ENCODE assay signal across 8 mouse cellular contexts in genomic region chr5:114126499-114127244, GRCm38 (mm10). TPM values are rescaled to one million over a fixed set of nuclear protein-coding genes. Genes with fewer than 3 reads are reported as not detected.
A peak's percentile ranks its signal among the peaks of the same experiment; 100 is the strongest.
DNase-seq lines count a peak whose midpoint lies in the region; ATAC-seq and TF ChIP-seq lines count a peak whose summit lies in the region.

No protein-coding gene starts in this region.

- DNase-seq in cerebellum, adult 11-12 months, result peak; percentile 11
- DNase-seq in cerebellum, adult 9-10 months, result no peak
- DNase-seq in spleen, adult 2 months (ENCODE audit: low read depth in 1 of 2, low spot score in 2 of 2), result no peak
- no peak for DNase-seq in spleen, postnatal 10 days (ENCODE audit: low spot score in 2 of 2)
- no peak for DNase-seq in right cerebral cortex, adult 18-20 months
- DNase-seq in spleen, postnatal 36 days (ENCODE audit: low spot score in 2 of 2), result no peak
- no peak for DNase-seq in left cerebral cortex, postnatal 4 days

- peak overlapping the region; percentile 73; the same call in 1 of the 2 replicates for H3K9ac ChIP-seq in liver, embryonic 12.5 days

- no peak for TF ChIP-seq CTCF in spleen, adult 2 months (IDR thresholded peaks at IDR 0.05; ENCODE audit: extremely low read depth, insufficient read depth, insufficient read length, insufficient replicate concordance)

- peaks cover 14% of the 10 kb centered on the region for H3K36me3 ChIP-seq in spleen, adult 2 months (ENCODE audit: control insufficient read depth, insufficient read depth, low read length)
- H3K36me3 ChIP-seq in liver, embryonic 12.5 days, result peaks cover 40% of the 10 kb centered on the region

- ATAC-seq in liver, embryonic 12.5 days, result no peak

- peak overlapping the region; percentile 75; the same call in 1 of the 2 replicates for H3K4me3 ChIP-seq in spleen, adult 2 months (ENCODE audit: extremely low read depth, insufficient read depth, insufficient read length)
- H3K4me3 ChIP-seq in liver, embryonic 12.5 days, result peak overlapping the region; percentile 73

- H3K4me2 ChIP-seq in liver, embryonic 12.5 days, result peak overlapping the region; percentile 99

- WGBS in spleen, adult 2 months, result 79% methylated on average over 7 of the region's 7 CpGs
- WGBS in liver, embryonic 12.5 days (ENCODE audit: insufficient replicate concordance), result 67% methylated on average over 7 of the region's 7 CpGs

- H3K27me3 ChIP-seq in spleen, adult 2 months (ENCODE audit: control insufficient read depth, insufficient read depth, low read length), result no peaks in the 10 kb centered on the region
- H3K27me3 ChIP-seq in liver, embryonic 12.5 days (replicated peaks), result no peaks in the 10 kb centered on the region

- TF ChIP-seq POLR2A in spleen, adult 2 months (IDR thresholded peaks at IDR 0.05; ENCODE audit: low read depth, low read length), result no peak

- intact Hi-C loops in left cerebral cortex, postnatal 4 days (cut with DNase I), result no loop called here

- peaks cover 5% of the 10 kb centered on the region for H3K4me1 ChIP-seq in spleen, adult 2 months (ENCODE audit: control insufficient read depth, insufficient read depth, insufficient read length)
- H3K4me1 ChIP-seq in liver, embryonic 12.5 days, result peaks cover 60% of the 10 kb centered on the region

- no peak overlapping the region for H3K27ac ChIP-seq in spleen, adult 2 months (ENCODE audit: insufficient read depth, low read length)
- peak overlapping the region; percentile 82; the same call in 1 of the 2 replicates for H3K27ac ChIP-seq in liver, embryonic 12.5 days

- H3K9me3 ChIP-seq in liver, embryonic 12.5 days (replicated peaks), result no peaks in the 10 kb centered on the region

RNA-seq across cellular contexts. Expression of gene Alkbh2, which starts 1.3 kb away (rescaled TPM):
- polyA plus RNA-seq in spleen, adult 2 months (2012; rRNA removed), result 9.0 and 9.8 TPM in 2 replicates
- polyA plus RNA-seq in liver, embryonic 12.5 days (2016; fragmentation: Nextera tagmentation; extraction: Ambion mirVana), result 8.2 and 8.8 TPM in 2 replicates
- total RNA-seq in left cerebral cortex, postnatal 4 days (2021), result 1 to 10 TPM; 6.2 to 6.9 TPM

RNA-seq across cellular contexts. Expression of gene Ung, which starts 3.5 kb away (rescaled TPM):
- polyA plus RNA-seq in spleen, adult 2 months (2012; rRNA removed), result 5.7 and 8.8 TPM in 2 replicates
- polyA plus RNA-seq in liver, embryonic 12.5 days (2016; fragmentation: Nextera tagmentation; extraction: Ambion mirVana), result 40.1 and 40.7 TPM in 2 replicates
- total RNA-seq in left cerebral cortex, postnatal 4 days (2021), result 1 to 10 TPM; 5.6 to 6.0 TPM

RNA-seq across cellular contexts. Expression of gene Acacb, which starts 19.7 kb away (rescaled TPM):
- 9.2 and 9.3 TPM in 2 replicates for polyA plus RNA-seq in spleen, adult 2 months (2012; rRNA removed)
- 0.60 and 0.70 TPM in 2 replicates for polyA plus RNA-seq in liver, embryonic 12.5 days (2016; fragmentation: Nextera tagmentation; extraction: Ambion mirVana)
- 1 to 10 TPM; 2.4 to 3.8 TPM for total RNA-seq in left cerebral cortex, postnatal 4 days (2021)

RNA-seq across cellular contexts. Expression of gene Svop, which starts 35.3 kb away (rescaled TPM):
- polyA plus RNA-seq in spleen, adult 2 months (2012; rRNA removed), result not detected in 2 replicates
- polyA plus RNA-seq in liver, embryonic 12.5 days (2016; fragmentation: Nextera tagmentation; extraction: Ambion mirVana), result not detected in 2 replicates
- 100 to 1,000 TPM; 107 to 115 TPM for total RNA-seq in left cerebral cortex, postnatal 4 days (2021)
